Mouse (Mus musculus): Measurements from ENCODE around the gene Trappc4. TPM values are rescaled to one million over a fixed set of nuclear protein-coding genes. Genes with fewer than 3 reads are reported as not detected.
A peak's percentile ranks its signal among the peaks of the same experiment; 100 is the strongest.
"Not testable (repeated sequence)": the region's sequence is repeated elsewhere in the genome, so short reads cannot be mapped to it uniquely, and the experiment has no call there.

Trappc4 gene
- polyA plus RNA-seq, 1 experiment from 2014 or later: 115 TPM

- Histone ChIP-seq H3K4me1 (peaks cover 14% of the 10 kb centered on the region; the same call in 1 of the 2 replicates), H3K27ac (peak overlapping the region; percentile 83), H3K4me2 (peak overlapping the region; percentile 66), H3K9ac (peak overlapping the region; percentile 56; the same call in 1 of the 2 replicates), H3K4me3 (replicated peaks) (peak overlapping the region; percentile 78), H3K27me3 (replicated peaks) (no peaks in the 10 kb centered on the region), H3K9me3 (no peaks in the 10 kb centered on the region), H3K36me3 (peaks cover 22% of the 10 kb centered on the region)
- WGBS: 77% methylated on average over 5 of the region's 5 CpGs
- no peak for ATAC-seq (ENCODE audit: insufficient read depth, low FRiP score, low read depth)
Observed at GRCm38 (mm10) chr9:44378153-44378730, 29.2 kb downstream of the Trappc4 start.

- not testable (repeated sequence) for ATAC-seq (ENCODE audit: insufficient read depth, low FRiP score, low read depth); H3K9ac ChIP-seq; H3K27me3 ChIP-seq (replicated peaks); H3K4me2 ChIP-seq; H3K27ac ChIP-seq; H3K4me3 ChIP-seq (replicated peaks); H3K9me3 ChIP-seq
- 84% methylated on average over 2 of the region's 2 CpGs for WGBS
- peaks cover 13% of the 10 kb centered on the region for H3K36me3 ChIP-seq
- H3K4me1 ChIP-seq: peaks cover 14% of the 10 kb centered on the region; the same call in 1 of the 2 replicates
Observed at GRCm38 (mm10) chr9:44377335-44377734, 30.1 kb downstream of the Trappc4 start.

GRCm38 (mm10) chr9:44376141-44376540 lies 31.3 kb downstream of the Trappc4 start:
- no peaks in the 10 kb centered on the region for H3K9me3 ChIP-seq
- H3K27me3 ChIP-seq (replicated peaks): no peaks in the 10 kb centered on the region
- peaks cover under 1% of the 10 kb centered on the region; the same call in 1 of the 2 replicates for H3K36me3 ChIP-seq
- ATAC-seq (ENCODE audit: insufficient read depth, low FRiP score, low read depth): no peak
- no peak overlapping the region for H3K4me2 ChIP-seq
- no peak overlapping the region for H3K9ac ChIP-seq
- H3K4me3 ChIP-seq (replicated peaks): no peak overlapping the region
- H3K27ac ChIP-seq: no peak overlapping the region
- WGBS: 83% methylated on average over 6 of the region's 6 CpGs
- H3K4me1 ChIP-seq: peaks cover 11% of the 10 kb centered on the region; the same call in 1 of the 2 replicates

GRCm38 (mm10) chr9:44373386-44373785 lies 34.0 kb downstream of the Trappc4 start:
- H3K27ac ChIP-seq: no peak overlapping the region
- H3K9ac ChIP-seq: no peak overlapping the region
- H3K4me3 ChIP-seq (replicated peaks): no peak overlapping the region
- no peak for ATAC-seq (ENCODE audit: insufficient read depth, low FRiP score, low read depth)
- no peaks in the 10 kb centered on the region for H3K36me3 ChIP-seq
- no peaks in the 10 kb centered on the region for H3K27me3 ChIP-seq (replicated peaks)
- no peak overlapping the region for H3K4me2 ChIP-seq
- no peaks in the 10 kb centered on the region for H3K9me3 ChIP-seq
- H3K4me1 ChIP-seq: no peaks in the 10 kb centered on the region

GRCm38 (mm10) chr9:44364480-44364879 lies 42.9 kb downstream of the Trappc4 start:
- 59% methylated on average over 3 of the region's 3 CpGs for WGBS
- ATAC-seq (ENCODE audit: insufficient read depth, low FRiP score, low read depth): no peak
- Histone ChIP-seq H3K4me1 (peaks cover 7% of the 10 kb centered on the region; the same call in 1 of the 2 replicates), H3K27ac (no peak overlapping the region), H3K36me3 (peaks cover under 1% of the 10 kb centered on the region; the same call in 1 of the 2 replicates), H3K27me3 (replicated peaks) (no peaks in the 10 kb centered on the region), H3K4me2 (no peak overlapping the region), H3K9ac (no peak overlapping the region), H3K4me3 (replicated peaks) (no peak overlapping the region), H3K9me3 (no peaks in the 10 kb centered on the region)

- H3K4me1 ChIP-seq; H3K9ac ChIP-seq; ATAC-seq (ENCODE audit: insufficient read depth, low FRiP score, low read depth); H3K9me3 ChIP-seq; H3K27me3 ChIP-seq (replicated peaks): not testable (repeated sequence)
- Histone ChIP-seq H3K4me3 (replicated peaks) (peak overlapping the region; percentile 94), H3K4me2 (peak overlapping the region; percentile 68), H3K36me3 (peaks cover 15% of the 10 kb centered on the region), H3K27ac (peak overlapping the region; percentile 74)
- WGBS: 37% methylated on average over 4 of the region's 4 CpGs
Observed at GRCm38 (mm10) chr9:44361931-44362330, 45.5 kb downstream of the Trappc4 start.

- H3K27me3 ChIP-seq (replicated peaks): no peaks in the 10 kb centered on the region
- 1% methylated on average over 44 of the region's 44 CpGs for WGBS
- ATAC-seq (ENCODE audit: insufficient read depth, low FRiP score, low read depth): peak; percentile 90
- peak within 1 kb of the TSS; percentile 68 for H3K4me2 ChIP-seq
- H3K36me3 ChIP-seq: peaks cover 20% of the 10 kb centered on the region
- H3K4me3 ChIP-seq (replicated peaks): peak within 1 kb of the TSS; percentile 94
- peak within 1 kb of the TSS; percentile 74 for H3K27ac ChIP-seq
- H3K9ac ChIP-seq: peak within 1 kb of the TSS; percentile 84
- peaks cover 7% of the 10 kb centered on the region; the same call in 1 of the 2 replicates for H3K4me1 ChIP-seq
- no peaks in the 10 kb centered on the region for H3K9me3 ChIP-seq
Observed at GRCm38 (mm10) chr9:44361190-44361917, 46.0 kb downstream of the Trappc4 start, which contains the start of gene Vps11. Vps11 (minus strand) TSS chr9:44361670.

- WGBS: 71% methylated on average over 4 of the region's 4 CpGs
- ATAC-seq (ENCODE audit: insufficient read depth, low FRiP score, low read depth): no peak
- H3K4me3 ChIP-seq (replicated peaks): no peak overlapping the region
- H3K4me1 ChIP-seq: peaks cover 7% of the 10 kb centered on the region; the same call in 1 of the 2 replicates
- no peak overlapping the region for H3K27ac ChIP-seq
- H3K4me2 ChIP-seq: no peak overlapping the region
- H3K27me3 ChIP-seq (replicated peaks): no peaks in the 10 kb centered on the region
- H3K9me3 ChIP-seq: no peaks in the 10 kb centered on the region
- peaks cover 60% of the 10 kb centered on the region for H3K36me3 ChIP-seq
- H3K9ac ChIP-seq: no peak overlapping the region
Observed at GRCm38 (mm10) chr9:44357207-44357606, 50.2 kb downstream of the Trappc4 start.

Small RNA genes within 50 kb of the gene (microRNA-seq; reads per million reads assigned to microRNA genes)
- gene Mir7085: not detected

Other genes starting within 250 kb of the Trappc4 start
- gene Cbl, start 173.6 kb downstream of the Trappc4 start, polyA plus RNA-seq (2015; fragmentation: Nextera tagmentation; extraction: Ambion mirVana): 12.4 and 13.6 TPM in 2 replicates
- 0.23 TPM in 1 of 2 replicates, not detected in the other for gene Ccdc153, start 166.9 kb downstream of the Trappc4 start, polyA plus RNA-seq (2015; fragmentation: Nextera tagmentation; extraction: Ambion mirVana)
- gene Pdzd3, start 156.1 kb downstream of the Trappc4 start, polyA plus RNA-seq (2015; fragmentation: Nextera tagmentation; extraction: Ambion mirVana): 2.5 and 2.9 TPM in 2 replicates
- gene Nlrx1, start 139.0 kb downstream of the Trappc4 start, polyA plus RNA-seq (2015; fragmentation: Nextera tagmentation; extraction: Ambion mirVana): 8.9 TPM in 2 replicates
- 4.6 and 5.1 TPM in 2 replicates for gene Abcg4, start 119.0 kb downstream of the Trappc4 start, polyA plus RNA-seq (2015; fragmentation: Nextera tagmentation; extraction: Ambion mirVana)
- gene Hinfp, start 101.9 kb downstream of the Trappc4 start, polyA plus RNA-seq (2015; fragmentation: Nextera tagmentation; extraction: Ambion mirVana): 20.3 and 21.4 TPM in 2 replicates
- 7.9 and 10.1 TPM in 2 replicates for gene C2cd2l, start 87.3 kb downstream of the Trappc4 start, polyA plus RNA-seq (2015; fragmentation: Nextera tagmentation; extraction: Ambion mirVana)
- 33.2 and 33.5 TPM in 2 replicates for gene Dpagt1, start 81.6 kb downstream of the Trappc4 start, polyA plus RNA-seq (2015; fragmentation: Nextera tagmentation; extraction: Ambion mirVana)
- gene H2afx, start 72.9 kb downstream of the Trappc4 start, polyA plus RNA-seq (2015; fragmentation: Nextera tagmentation; extraction: Ambion mirVana): 260 and 267 TPM in 2 replicates
- gene Hmbs, start 63.4 kb downstream of the Trappc4 start, polyA plus RNA-seq (2015; fragmentation: Nextera tagmentation; extraction: Ambion mirVana): 155 and 202 TPM in 2 replicates
- 25.8 and 26.4 TPM in 2 replicates for gene Vps11, start 45.9 kb downstream of the Trappc4 start, polyA plus RNA-seq (2015; fragmentation: Nextera tagmentation; extraction: Ambion mirVana)
- gene Hyou1, start 28.1 kb downstream of the Trappc4 start, polyA plus RNA-seq (2015; fragmentation: Nextera tagmentation; extraction: Ambion mirVana): 30.6 and 36.2 TPM in 2 replicates
- gene Slc37a4, start 10.7 kb downstream of the Trappc4 start, polyA plus RNA-seq (2015; fragmentation: Nextera tagmentation; extraction: Ambion mirVana): 31.1 and 34.1 TPM in 2 replicates
- gene Rps25, start 461 bp downstream of the Trappc4 start, polyA plus RNA-seq (2015; fragmentation: Nextera tagmentation; extraction: Ambion mirVana): 1,740 and 2,121 TPM in 2 replicates
- gene Ccdc84, start 11.0 kb upstream of the Trappc4 start, polyA plus RNA-seq (2015; fragmentation: Nextera tagmentation; extraction: Ambion mirVana): 27.4 and 27.9 TPM in 2 replicates
- not detected in 2 replicates for gene Foxr1, start 33.5 kb upstream of the Trappc4 start, polyA plus RNA-seq (2015; fragmentation: Nextera tagmentation; extraction: Ambion mirVana)
- gene Upk2, start 47.4 kb upstream of the Trappc4 start, polyA plus RNA-seq (2015; fragmentation: Nextera tagmentation; extraction: Ambion mirVana): 18.2 and 26.2 TPM in 2 replicates
- 12.0 and 12.1 TPM in 2 replicates for gene Bcl9l, start 75.2 kb upstream of the Trappc4 start, polyA plus RNA-seq (2015; fragmentation: Nextera tagmentation; extraction: Ambion mirVana)
- gene Cxcr5, start 154.3 kb upstream of the Trappc4 start, polyA plus RNA-seq (2015; fragmentation: Nextera tagmentation; extraction: Ambion mirVana): 0.54 and 0.62 TPM in 2 replicates
- gene Ddx6, start 197.3 kb upstream of the Trappc4 start, polyA plus RNA-seq (2015; fragmentation: Nextera tagmentation; extraction: Ambion mirVana): 18.6 and 19.8 TPM in 2 replicates

All from stomach, embryonic 15.5 days (tissue).